Mouse (Mus musculus): ENCODE data around the gene Pard6b.
A peak's percentile ranks its signal among the peaks of the same experiment; 100 is the strongest.
"Not testable (repeated sequence)": the region's sequence is repeated elsewhere in the genome, so short reads cannot be mapped to it uniquely, and the experiment has no call there.

The Pard6b gene

GRCm38 (mm10) chr2:168100008-168100407 is 19.2 kb downstream of the Pard6b start:
- no peak for DNase-seq (ENCODE audit: low read depth)

DNA sequence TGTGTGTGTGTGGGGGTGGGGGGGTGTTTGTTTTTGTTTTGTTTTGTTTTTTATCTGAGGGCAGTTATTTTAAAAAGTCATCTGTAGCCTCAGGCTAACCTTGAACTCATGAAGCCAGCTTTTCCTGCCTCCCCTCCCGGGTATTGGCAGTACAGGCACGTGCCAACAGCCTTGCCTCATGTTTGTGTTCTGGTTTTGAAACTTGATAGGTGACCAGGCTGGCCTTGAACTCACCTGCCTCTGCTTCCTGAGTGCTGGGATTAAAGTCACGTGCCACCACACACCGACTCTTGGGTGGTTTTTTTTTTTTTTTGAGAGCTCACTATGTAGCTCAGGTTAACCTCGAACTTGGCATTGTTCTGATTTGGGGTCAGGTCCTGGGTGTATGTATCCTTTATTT is 21.0 kb downstream of the Pard6b start:
- DNase-seq (ENCODE audit: low read depth): no peak

GRCm38 (mm10) chr2:168103341-168103740 is 22.5 kb downstream of the Pard6b start:
- DNase-seq (ENCODE audit: low read depth): no peak

DNA sequence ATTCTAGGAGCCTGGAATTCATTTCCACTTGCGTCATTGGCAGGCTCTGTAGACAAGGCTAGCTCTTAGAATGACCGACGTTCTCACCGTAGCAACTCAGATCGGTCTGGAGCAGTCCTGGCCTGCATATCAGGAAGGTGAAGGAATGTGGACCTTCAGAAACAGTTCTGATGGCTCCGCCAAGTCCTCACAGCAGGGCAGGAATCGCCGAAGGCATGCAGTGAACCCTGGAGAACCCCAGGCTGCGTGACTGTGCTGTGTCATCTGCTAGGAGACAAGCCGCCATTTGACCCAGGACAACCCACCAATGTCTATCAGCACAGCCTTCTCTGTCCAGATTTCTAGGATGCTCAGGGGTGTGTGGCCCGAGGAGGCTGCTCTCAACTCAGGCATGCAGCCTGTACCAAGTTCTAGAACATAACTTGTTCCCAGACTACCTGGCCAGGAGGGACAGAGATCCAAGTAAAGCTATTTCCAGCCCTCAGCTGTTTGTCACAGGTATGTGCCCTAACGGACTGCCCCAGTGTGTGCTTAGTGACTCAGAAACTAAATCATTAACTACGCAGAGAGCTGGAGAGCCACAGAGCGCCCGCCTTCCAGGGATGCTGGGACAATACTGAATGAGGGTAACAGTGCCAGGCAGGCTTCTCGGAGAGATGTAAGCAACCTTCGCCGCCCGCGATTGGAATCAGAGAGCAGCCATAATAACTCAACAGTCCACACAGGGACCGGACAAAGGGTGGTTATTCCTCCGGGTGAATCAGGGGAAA is 23.8 kb downstream of the Pard6b start:
- DNase-seq (ENCODE audit: low read depth): no peak

GRCm38 (mm10) chr2:168105271-168105670 is 24.5 kb downstream of the Pard6b start:
- DNase-seq (ENCODE audit: low read depth): no peak

DNA sequence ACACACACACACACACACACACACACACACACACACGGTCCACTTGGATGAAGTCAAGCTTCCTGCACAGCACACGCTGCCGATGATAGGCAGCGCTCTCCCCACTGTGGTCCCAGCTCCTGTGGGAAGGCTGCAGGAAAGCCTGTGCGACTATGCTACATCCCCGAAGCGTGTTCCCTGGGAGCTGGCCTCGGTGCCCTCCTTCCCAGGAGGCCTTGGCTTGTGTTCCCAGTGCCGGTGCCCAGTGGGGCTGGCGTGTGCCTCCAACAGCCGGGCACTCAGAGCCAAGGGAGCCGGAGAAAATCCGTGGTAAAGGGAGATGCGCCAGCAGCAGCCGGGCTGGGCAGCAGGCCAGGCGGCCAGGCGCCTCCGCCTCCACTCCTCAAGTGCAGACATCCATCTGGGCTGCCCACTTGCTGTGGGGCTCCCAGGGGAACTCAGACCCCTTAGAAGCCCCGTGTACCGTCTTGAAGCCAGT is 25.9 kb downstream of the Pard6b start:
- DNase-seq (ENCODE audit: low read depth): no peak

- DNase-seq (ENCODE audit: low read depth): no peak
Observed at GRCm38 (mm10) chr2:168107356-168107755, 26.6 kb downstream of the Pard6b start.

DNA sequence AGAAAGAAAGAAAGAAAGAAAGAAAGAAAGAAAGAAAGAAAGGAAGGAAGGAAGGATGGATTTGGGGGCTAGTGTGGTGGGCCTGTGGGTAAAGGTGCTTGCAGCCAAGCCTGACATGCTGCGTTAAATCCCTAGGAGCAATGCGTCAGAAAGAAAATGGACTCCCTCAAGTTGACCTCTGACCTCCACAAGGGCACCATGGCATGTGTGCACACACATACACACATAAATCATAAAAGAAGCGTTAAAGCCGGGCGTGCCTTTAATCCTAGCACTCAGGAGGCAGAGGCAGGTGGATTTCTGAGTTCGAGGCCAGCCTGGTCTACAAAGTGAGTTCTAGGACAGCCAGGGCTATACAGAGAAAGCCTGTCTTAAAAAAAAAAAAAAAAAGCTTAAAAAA is 27.1 kb downstream of the Pard6b start:
- DNase-seq (ENCODE audit: low read depth): not testable (repeated sequence)

- peak; percentile 51 for DNase-seq (ENCODE audit: low read depth)
Observed at GRCm38 (mm10) chr2:168111902-168112301, 31.1 kb downstream of the Pard6b start.

- no peak for DNase-seq (ENCODE audit: low read depth)
Observed at GRCm38 (mm10) chr2:168113263-168113662, 32.5 kb downstream of the Pard6b start.

DNA sequence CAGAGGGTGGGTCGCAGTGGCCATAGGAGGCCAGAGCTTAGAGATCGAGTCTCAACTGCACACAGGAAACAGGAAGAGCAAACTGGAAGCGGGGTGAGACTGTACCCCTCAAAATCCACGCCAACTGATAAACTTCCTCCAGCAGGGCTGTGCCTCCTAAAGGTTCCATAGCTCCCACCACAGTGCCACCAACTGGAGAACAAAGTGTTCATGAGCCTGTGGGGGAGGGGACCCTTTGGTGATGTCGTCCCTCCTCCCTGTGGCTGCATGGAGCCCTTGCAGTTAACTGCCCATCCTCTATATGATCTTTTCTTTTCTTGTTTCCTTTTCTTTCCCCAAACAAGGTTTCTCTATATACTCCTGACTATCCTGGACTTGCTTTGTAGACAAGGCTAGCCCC is 32.9 kb downstream of the Pard6b start:
- peak; percentile 19 for DNase-seq (ENCODE audit: low read depth)

DNA sequence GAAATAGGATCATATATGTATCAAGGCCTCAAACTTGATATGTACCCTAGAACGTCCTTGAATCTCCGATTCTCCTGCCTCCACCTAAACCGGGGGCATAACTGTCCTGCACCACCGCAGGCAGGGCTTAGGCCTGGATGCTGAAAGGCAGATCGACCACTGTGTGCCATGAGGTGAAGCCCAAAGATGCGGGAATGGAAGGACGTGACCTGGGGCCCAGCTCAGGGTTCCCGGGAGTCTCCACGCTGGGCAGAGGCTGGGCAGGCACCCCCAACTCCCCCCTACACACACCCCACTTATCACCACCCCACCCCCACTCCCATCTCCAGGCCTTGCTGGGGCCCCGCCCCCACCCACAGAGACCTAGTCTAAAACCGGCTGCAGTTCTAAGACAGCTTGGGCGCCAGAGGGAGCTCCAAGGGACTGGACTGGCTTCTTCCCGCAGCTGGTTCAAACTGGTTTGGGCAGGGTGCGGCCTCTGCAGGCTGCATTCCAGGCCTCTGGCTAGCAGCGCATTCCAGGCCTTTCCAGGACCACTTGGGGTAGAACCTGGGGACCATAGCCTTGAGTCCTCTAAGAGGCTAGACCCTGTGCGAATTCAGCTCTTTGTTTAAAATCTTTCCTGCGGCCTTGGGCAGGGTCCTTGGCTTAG is 34.0 kb downstream of the Pard6b start:
- DNase-seq (ENCODE audit: low read depth): peak; percentile 51

DNA sequence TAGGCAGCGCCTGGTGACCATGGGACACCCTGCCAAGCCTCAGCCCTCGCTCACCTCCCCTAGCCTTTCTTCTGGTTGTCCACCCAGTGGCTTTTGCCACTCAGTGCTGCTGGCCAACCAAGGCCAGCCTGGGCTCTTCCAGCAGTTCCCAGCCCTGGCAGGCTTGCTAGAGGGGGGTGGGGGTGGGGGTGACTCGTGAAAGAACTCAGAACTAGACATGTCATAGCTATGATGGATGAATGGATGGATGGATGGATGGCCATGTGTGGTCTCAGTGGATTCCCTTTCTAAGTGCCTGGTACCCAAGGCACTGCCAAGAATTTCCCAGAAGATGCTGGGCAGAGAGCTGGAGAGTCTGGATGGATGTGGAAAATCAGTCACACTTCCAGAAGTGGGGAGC is 35.0 kb downstream of the Pard6b start:
- no peak for DNase-seq (ENCODE audit: low read depth)

DNA sequence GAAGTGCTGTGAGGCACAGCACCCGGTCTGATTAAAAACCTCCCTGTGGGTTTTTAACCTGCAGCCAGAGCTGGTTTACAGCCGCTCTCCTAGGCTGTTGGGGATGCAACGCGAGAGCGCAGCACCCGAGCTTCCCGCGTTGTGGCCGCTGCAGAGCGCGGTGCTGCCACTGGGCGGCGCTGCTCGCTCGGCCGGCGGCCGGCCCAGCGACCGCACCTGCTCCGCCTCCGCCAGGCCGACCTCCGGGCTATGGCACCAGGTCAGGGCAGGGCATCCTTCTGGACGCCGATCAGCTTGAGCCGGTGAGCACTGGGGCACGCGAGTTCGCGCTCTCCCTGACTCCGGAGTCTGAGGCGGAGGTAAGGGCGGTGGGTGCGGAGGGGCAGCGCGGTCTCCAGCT is 36.3 kb downstream of the Pard6b start:
- DNase-seq (ENCODE audit: low read depth): peak; percentile 49

GRCm38 (mm10) chr2:168117553-168117952 is 36.7 kb downstream of the Pard6b start:
- no peak for DNase-seq (ENCODE audit: low read depth)

DNA sequence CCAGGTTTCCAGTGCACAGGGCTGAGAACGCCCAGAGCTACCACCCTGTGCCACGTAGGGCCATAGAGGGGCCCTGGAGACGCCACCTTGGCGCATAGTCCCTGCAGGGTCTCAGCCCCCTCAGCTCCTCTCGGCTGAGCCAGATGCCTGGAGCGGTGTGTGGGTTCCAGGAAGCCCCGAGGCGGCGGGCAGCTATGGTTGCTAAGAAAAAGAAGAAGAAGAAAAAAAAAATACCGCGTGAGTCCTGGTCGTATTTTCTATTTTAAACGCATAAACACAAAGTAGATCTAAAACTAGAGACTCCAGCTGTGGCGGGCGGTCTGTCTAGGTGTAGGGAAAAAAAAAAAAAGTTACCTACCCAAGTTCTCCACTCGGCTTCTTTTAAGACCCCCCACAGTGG is 37.2 kb downstream of the Pard6b start:
- DNase-seq (ENCODE audit: low read depth): no peak

GRCm38 (mm10) chr2:168118456-168118855 is 37.7 kb downstream of the Pard6b start:
- no peak for DNase-seq (ENCODE audit: low read depth)

- DNase-seq (ENCODE audit: low read depth): no peak
Observed at GRCm38 (mm10) chr2:168119123-168119522, 38.3 kb downstream of the Pard6b start.

DNA sequence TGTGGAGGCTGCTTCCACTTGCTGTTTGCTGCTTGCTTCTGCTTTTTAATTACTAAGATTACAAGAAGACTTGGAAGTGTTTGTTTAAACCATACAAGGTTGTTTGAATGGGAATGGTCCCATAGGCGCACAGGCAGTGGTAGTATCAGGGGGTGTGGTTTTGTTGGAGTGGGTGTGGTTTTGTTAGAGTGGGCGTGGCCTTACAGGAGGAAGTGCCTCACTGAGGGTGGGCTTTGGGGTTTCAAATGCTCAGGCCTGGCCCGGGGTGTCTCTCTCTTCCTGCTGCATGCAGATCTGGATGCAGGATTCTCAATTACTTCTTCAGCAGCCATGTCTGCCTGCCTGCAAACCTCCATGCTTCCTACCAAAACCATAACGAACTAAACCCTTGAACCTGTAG is 40.1 kb downstream of the Pard6b start:
- no peak for DNase-seq (ENCODE audit: low read depth)

DNA sequence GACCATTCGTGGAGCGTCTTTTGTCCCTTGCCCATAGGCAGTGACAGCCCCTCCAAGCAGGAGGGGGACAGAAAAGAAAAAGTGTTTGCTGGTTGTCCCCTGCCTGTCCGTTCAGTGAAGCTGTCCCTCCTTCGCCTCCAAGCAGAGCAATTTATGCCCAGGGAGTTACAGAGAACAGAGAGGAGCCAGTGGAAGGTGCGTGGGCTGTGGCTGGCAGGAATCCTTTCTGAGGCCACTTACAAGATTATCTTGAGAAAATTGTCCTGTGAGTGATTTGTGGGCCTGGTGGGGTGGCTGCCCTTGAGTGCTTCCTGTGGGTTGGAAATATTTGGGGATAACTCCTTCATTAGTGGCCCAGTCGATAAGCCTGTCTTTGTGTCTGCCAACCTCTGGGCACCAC is 42.8 kb downstream of the Pard6b start:
- no peak for DNase-seq (ENCODE audit: low read depth)

- DNase-seq (ENCODE audit: low read depth): no peak
Observed at GRCm38 (mm10) chr2:168125288-168126089, 44.7 kb downstream of the Pard6b start.

DNA sequence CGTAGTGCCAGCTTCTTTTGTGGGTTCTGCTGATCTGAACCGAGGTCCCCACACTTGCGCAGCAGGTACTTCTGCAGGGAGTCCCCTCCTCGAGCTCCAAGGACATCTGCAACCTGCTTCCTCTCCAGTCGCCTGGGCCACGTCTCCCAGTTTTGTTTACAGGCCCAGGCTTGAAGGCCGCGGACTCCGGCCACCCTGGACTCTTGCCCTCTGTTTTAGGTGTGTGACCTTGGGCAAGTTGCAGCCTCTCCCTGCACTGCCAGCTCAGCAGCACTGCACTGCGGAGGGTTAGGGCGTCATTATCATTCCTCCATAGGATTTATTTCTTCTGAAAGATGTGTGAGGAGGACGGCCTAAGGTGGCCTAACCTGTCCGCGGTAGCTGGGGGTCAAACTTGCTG is 47.0 kb downstream of the Pard6b start:
- DNase-seq (ENCODE audit: low read depth): no peak
